Mouse (Mus musculus): Measurements from ENCODE around the gene Ildr2. TPM values are rescaled to one million over a fixed set of nuclear protein-coding genes. Genes with fewer than 3 reads are reported as not detected.

Ildr2 gene
- total RNA-seq, 2 experiments from 2014 or later: 2.1 to 2.5 TPM

Other genes starting within 250 kb of the Ildr2 start
- gene Dusp27, start 126.2 kb upstream of the Ildr2 start, total RNA-seq (2021): 100 to 1,000 TPM in 1 of 2 experiments, 10 to 100 TPM in 1; 92.2 to 121 TPM
- not detected for gene Gpa33, start 123.9 kb upstream of the Ildr2 start, total RNA-seq (2021)
- not detected for gene Mael, start 15.4 kb upstream of the Ildr2 start, total RNA-seq (2021)
- gene Tada1, start 125.0 kb downstream of the Ildr2 start, total RNA-seq (2021): 1 to 10 TPM; 7.5 to 8.7 TPM
- gene Pogk, start 155.7 kb downstream of the Ildr2 start, total RNA-seq (2021): 1 to 10 TPM; 4.4 to 6.4 TPM
- gene Gm4846, start 243.4 kb downstream of the Ildr2 start, total RNA-seq (2021): not detected

Measured in gastrocnemius, postnatal 14 days (tissue).